Mouse (Mus musculus) thymus, postnatal 4 days (tissue): Measurements from ENCODE around the gene Gm10799.
"Not testable (repeated sequence)": the region's sequence is repeated elsewhere in the genome, so short reads cannot be mapped to it uniquely, and the experiment has no call there.

Experiments used
- DNase-seq: peaks from one replicate; pipeline ENCODE4 v3.0.0; 2021

Gm10799 gene

DNA sequence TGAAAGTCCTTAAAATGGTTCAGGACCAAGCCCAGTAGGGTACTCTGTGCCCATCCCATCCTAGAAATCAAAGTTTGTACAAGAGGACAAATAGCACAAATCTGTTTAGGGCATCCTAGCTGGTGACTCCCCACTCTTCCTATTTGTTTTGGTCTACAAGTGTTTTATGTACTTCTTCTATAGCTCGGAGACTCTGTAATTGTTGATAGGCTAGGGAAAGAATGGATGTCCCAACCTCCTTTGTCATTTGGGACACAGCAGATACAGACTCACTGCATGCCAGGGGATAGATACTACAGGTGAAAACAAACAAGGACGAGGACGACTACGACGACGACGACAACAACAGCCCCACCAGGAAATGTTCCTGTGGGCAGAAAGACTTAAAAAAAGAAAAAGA, at the start of gene Gm10799:
Gm10799 (minus strand) TSS at position 101 of the 400 bp plus-strand sequence.
- DNase-seq = not testable (repeated sequence)

DNA sequence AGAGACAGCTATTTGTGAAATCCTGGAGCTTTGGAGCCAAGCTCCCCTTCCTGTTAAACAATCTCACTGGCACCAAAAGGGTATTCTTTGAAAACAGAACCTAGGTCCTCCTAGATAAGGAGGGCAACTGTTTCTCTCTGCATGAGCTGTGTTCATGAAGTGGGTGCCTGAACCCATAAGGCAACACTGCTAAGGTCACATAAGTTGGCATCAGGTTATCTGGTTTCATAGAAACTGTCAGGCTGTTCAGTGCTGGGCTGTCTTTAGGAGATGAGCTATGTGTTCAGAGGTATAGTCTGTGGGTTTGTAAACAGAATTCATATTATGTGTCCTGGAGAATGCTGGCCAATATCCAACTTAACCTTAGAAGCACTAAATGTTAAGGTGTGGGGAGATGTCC, 48.8 kb upstream of the Gm10799 start:
- not testable (repeated sequence) for DNase-seq

GRCm38 (mm10) chr2:104114898-104115297, 46.5 kb upstream of the Gm10799 start:
- no peak for DNase-seq

- DNase-seq = not testable (repeated sequence)
Measured at GRCm38 (mm10) chr2:104113563-104113962, 45.2 kb upstream of the Gm10799 start.

DNA sequence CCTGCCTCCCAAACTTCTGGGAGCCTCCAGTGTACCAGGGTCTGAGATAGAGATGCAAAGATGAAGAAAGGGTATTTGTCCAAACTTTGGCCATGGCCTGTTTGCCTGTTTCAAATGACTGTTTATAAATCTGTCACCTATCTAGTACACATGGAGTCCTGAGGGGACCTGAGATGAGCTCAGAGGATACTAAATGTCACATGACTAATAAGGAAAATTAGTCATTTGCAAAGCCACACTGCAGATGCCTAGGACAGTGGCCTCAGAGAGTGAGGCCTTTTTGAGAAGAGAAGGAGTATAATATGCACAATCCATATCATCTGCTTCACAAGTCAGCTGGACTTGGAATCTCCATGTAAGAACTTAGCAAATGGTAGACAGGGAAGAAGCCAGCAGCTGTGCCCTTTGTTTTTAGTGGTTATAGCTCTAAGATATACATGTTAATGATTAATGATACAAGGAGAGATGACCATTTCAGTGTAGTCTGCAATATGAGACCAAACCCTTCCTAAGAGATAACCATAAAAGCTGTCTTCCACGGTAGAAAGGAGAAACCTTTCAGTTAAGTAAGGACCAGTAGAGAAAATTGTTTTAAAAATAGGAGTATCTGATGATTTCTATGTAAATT, 42.9 kb upstream of the Gm10799 start:
- DNase-seq = not testable (repeated sequence)

- no peak for DNase-seq
Measured at GRCm38 (mm10) chr2:104110031-104110430, 41.7 kb upstream of the Gm10799 start.

GRCm38 (mm10) chr2:104109528-104109927, 41.2 kb upstream of the Gm10799 start:
- DNase-seq = no peak

DNA sequence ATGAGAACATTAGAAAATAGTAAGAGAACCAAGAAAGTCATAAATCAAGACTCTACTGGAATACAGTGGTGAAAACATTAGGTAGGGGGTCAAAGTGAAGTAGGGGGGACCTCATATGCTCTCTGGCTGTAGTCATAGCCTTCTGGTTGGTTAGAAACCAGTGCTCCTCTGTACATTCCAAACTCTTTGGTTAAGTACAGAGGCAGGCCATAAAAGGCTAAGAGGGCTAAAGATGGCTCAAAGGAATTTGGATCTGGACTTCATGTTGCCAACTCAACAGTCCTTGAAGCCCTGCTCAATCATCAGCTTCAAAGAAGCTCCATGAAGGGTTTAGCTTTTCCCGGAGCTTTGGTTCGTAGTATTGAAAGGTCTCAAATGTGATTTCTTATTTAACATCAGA, 40.7 kb upstream of the Gm10799 start:
- DNase-seq = not testable (repeated sequence)

DNA sequence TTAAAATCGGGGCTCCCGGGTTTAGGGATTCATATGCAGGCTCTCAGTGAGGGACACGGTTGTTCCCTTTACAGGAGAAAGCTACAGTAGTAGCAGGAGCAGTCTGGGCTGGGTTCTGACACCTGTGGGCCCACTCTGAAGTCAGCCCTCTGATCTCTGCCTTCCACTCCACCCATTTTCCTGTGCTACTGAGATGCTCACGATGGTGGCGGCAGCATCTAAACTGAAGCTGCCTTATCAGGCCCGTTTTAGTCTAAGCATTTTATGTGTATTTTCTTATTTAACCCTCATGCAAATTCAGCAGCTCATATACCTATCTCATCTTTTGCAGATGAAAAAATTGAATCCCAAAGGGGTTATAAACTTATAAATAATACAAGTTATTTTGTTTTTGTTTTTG, 36.5 kb upstream of the Gm10799 start:
- DNase-seq = no peak

DNA sequence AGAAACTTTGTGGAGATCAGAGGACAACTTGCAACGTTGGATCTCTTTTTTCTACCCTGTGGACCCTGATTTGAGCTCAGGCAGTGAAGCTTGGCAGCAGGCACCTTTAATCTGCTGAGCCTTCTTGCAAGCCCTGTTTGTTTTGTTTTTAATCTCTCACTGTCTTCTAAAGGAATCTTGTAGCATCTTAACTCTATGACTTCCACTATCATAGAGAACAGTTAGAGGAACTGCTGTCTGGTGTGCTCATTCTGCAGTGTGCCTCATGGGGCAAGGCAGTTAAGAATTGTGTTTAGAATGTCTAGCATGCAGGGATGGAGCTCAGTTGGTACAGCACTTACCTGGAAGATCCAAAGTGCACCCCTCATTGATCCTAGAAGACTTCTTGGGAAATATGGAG, 31.6 kb upstream of the Gm10799 start:
- DNase-seq = no peak

DNA sequence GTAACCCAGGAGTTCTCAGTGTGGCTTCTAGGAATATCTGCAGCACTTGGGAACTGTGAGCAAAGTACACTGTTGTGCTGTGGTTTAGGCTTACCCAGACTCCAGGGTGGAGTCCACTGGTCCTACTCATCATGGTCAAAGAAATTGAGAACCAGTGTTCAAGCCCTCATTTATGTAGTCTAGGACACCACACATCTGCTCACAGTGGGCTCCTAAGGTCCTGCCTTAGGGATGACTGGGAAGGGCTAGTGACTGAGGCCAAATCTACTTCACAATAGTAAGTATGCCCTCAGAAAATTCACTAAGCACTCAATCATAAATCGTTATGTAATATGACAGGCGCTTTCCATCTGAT, 30.9 kb upstream of the Gm10799 start:
- DNase-seq = no peak

DNA sequence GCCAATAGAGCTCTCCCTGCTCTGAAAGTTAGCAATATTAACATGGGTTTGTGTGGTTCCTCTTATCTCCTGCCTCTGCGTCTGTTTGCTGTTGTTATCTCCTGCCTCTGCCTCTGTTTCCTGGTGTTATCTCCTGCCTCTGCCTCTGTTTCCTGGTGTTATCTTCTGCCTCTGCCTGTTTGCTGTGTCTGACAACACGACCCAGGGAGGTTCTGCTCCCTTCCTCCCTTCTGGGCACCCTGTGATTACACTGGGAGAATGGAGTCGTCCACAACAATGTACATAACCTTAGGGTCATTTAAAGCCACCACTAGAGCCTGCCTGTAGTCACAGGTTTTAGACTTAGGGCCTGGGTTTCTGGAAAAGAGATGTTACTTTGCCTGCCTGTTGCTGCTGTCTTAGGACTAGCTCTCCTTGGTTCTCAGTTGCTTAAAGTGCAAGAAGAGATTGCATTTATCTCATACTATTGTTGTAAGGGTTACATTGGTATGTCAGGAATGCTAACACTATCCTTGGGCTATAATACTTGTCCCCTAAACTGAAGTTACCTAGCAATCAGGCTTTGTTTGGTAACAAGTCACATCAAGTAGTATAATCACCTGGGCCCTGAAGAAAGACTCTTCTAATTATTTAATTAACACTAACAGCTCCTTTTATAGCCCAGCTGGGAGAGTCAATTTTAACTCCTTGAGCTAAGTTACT, 30.3 kb upstream of the Gm10799 start:
- DNase-seq = no peak

DNA sequence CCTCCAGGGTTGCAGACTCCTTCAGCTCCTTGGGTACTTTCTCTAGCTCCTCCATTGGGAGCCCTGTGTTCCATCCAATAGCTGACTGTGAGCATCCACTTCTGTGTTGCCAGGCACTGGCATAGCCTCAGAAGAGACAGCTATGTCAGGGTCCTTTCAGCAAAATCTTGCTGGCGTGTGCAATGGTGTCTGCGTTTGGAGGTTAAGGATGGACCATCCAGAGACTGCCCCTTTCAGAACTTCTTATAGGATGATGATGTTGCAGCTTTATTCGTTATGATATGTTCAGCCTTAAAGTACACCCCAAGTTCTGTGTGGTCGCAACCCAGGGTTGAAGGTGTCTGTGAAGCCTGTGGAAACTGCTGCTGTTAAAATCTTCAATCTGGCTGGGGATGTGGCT, 29.0 kb upstream of the Gm10799 start:
- DNase-seq = not testable (repeated sequence)

DNA sequence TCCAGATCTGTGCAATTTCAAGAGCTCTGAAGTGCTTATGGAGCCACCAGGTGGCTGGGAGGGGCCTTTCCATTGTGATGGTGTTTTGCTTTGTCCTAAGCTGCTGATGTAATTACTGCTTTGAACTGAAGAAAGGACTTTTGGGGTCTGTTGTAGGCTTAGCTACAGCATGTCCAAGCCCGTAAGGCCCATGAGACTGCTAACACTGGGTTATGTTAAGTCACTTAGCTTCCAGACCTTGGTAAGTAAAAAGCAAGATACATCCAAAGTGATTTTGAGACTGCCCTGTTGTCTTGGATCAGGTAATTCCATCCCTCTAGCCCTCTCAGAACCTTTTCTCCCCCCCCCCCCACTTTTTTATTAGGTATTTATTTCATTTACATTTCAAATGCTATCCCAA, 28.4 kb upstream of the Gm10799 start:
- DNase-seq = not testable (repeated sequence)

- DNase-seq = no peak
Measured at GRCm38 (mm10) chr2:104096256-104096655, 27.9 kb upstream of the Gm10799 start.

- DNase-seq = peak; percentile 64
Measured at GRCm38 (mm10) chr2:104095741-104096213, 27.4 kb upstream of the Gm10799 start, which contains the start of gene Cd59a. Gene Cd59a, plus strand, starts transcription at chr2:104095801.

GRCm38 (mm10) chr2:104093305-104093704, 25.0 kb upstream of the Gm10799 start:
- no peak for DNase-seq

GRCm38 (mm10) chr2:104087562-104087961, 19.2 kb upstream of the Gm10799 start:
- not testable (repeated sequence) for DNase-seq

GRCm38 (mm10) chr2:104084027-104084426, 15.7 kb upstream of the Gm10799 start:
- not testable (repeated sequence) for DNase-seq

- no peak for DNase-seq
Measured at GRCm38 (mm10) chr2:104082474-104082873, 14.1 kb upstream of the Gm10799 start.

DNA sequence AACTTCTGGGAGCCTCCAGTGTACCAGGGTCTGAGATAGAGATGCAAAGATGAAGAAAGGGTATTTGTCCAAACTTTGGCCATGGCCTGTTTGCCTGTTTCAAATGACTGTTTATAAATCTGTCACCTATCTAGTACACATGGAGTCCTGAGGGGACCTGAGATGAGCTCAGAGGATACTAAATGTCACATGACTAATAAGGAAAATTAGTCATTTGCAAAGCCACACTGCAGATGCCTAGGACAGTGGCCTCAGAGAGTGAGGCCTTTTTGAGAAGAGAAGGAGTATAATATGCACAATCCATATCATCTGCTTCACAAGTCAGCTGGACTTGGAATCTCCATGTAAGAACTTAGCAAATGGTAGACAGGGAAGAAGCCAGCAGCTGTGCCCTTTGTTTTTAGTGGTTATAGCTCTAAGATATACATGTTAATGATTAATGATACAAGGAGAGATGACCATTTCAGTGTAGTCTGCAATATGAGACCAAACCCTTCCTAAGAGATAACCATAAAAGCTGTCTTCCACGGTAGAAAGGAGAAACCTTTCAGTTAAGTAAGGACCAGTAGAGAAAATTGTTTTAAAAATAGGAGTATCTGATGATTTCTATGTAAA, 13.2 kb upstream of the Gm10799 start:
- DNase-seq = not testable (repeated sequence)

DNA sequence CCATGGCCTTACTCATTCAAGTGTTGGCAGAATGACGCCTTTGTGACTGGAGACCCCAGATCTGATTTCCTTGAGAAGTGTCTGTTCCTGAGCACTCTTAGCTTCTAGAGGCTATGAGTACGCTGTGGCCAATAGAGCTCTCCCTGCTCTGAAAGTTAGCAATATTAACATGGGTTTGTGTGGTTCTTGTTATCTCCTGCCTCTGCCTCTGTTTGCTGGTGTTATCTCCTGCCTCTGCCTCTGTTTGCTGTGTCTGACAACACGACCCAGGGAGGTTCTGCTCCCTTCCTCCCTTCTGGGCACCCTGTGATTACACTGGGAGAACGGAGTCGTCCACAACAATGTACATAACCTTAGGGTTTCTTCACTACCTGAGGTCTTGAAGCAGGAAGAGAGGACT, 9.9 kb upstream of the Gm10799 start:
- DNase-seq = not testable (repeated sequence)

DNA sequence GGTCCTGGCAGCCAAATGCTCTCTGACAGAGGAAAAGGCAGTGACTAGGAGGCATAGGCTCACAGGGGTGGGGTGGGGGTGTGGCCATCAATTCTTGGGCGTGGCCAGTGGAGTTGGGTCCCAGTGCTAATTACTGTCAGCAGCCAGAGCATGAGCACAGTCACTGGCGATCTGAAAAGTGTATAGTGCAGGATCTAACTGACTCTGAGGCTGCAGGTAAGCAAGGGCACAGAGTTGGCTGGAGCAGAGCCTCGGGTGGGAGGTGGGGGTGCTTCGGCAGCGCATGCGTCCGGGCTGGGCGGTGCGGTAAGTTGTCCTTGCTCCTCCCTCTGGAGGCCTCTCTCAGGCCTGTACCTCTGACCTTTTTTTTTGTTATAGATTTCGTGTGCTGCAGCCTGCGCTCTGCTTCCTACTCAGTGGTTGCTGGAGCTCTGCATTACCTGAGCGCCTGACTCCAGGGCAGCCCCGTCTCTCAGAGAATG, 1.4 kb upstream of the Gm10799 start, which contains the start of gene Cd59b:
Cd59b (plus strand) TSS at position 146 of the 482 bp plus-strand sequence.
- DNase-seq = peak; percentile 59

GRCm38 (mm10) chr2:104065526-104065925, 2.8 kb downstream of the Gm10799 start, which contains the start of gene Gm10912:
Gene Gm10912, plus strand, starts transcription at chr2:104065826.
- DNase-seq = not testable (repeated sequence)
